Mouse (Mus musculus) CD4-positive helper T cell, adult 2 months (primary cell): ENCODE measurements around the gene Pip5k1b.

ENCODE experiments used
- DNase-seq: peaks from one replicate; pipeline ENCODE4 v3.0.0-alpha.2; 2012; ENCODE audit warnings: low read depth, missing footprints, low spot score

Pip5k1b gene

DNA sequence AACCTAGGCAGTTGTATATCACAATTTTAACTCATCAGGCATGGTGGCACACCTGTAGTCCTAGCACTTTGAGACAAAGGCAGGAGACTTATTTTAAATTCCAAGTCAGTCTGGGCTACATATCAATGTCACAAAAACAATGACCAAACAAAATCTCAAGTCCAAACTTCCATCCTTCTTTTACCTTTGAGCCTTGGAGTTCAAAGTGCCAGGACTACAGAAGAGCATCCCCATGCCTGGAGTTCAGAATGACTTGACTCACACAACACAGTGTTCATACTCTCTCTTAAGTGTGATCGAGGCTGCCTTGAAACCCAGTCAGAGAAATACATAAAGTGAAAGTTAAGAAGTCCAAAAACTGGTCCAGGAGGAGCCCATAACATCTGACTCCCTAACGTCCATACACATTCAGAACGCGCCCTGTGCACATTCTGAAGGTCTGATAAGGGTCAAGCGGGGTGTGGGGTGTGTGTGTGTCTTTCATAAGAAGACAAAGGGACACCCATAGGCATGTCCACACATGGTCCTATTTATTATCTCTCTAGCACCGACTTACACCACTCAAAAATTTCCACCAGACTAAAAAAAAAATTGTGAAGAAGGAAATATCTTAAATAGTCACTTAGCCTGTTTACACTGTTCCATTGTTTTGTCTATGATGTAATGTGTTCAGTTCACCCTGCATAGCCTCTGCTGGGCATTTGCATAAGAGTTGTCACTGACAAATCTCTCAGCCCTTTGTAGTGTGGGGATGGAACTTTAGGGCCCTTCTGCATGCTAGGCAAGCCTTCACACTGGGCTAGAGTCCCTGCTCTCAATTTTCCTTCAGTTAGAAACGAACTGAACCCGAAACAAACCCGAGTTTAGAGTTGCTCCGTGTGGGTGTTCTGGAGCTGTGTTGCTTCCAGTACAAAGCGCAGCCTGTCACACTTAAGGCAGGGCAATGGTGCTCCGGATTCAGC lies 296.0 kb downstream of the Pip5k1b start:
- DNase-seq, result no peak

DNA sequence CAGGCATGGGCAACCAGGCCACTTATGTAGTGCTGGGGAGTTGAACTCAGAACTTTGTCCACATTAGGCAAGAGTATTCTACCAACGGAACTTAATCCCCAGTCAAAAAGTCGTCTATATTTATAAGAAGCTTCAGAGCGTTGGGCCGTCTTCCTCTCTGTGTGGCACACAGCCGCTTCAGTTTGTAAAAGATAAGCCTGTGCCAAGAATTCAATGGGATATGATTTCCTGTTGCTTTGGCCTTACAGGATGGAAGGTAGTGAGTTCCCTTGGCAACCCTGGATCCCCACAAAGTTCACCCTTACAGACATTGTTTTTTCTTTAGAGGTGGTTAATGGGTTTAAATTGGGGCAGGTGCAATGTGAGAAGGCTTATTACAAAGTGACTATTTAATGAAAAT lies 297.3 kb downstream of the Pip5k1b start:
- no peak for DNase-seq

DNA sequence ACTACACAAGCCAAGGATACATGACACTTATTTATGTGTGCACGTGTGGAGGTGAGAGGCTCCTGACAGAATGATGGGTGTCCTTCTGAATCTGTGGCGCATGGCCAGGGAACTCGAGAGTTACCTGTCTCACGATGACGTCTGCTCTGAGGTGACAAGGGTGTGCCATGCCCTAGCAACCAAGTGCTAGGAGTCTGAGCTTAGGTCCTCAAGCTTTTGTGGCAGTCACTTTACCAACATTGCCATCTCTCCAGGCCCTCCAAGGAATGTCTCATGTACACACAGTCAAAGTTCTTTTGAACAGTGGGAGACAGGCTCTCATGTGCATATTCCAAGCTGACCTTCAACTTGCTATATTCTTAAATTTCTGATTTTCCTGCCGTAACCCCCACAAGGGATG lies 297.7 kb downstream of the Pip5k1b start:
- DNase-seq, result no peak

DNA sequence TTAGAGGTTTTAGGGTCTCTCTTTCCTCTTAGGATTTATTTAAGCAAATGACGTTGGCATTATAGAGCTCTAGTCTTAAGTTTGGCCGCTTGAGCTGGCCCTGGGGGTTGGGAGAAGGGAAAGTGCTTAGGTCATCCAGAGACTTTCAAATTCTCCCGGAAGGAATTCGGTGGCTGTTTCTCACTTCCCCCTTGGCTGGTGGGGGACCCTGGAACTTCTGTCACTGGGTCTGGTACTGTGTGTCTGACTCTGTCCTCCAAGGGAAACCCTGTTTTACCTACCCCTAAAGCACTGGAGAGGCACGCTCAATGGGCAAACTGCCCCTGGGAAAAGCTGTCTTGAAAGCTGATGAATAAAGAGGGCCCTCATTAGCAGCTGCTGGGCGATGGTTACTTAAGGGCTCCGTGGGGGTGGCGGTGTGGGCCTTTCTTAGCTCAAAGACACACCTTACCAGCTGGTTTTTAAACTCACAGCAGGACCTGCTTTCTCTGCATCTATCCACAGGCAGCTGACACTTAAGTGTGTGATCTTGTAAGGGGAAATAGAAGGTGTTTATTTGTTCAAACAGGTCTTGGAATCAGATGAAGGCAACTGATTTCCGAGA lies 301.9 kb downstream of the Pip5k1b start:
- DNase-seq, result no peak

DNA sequence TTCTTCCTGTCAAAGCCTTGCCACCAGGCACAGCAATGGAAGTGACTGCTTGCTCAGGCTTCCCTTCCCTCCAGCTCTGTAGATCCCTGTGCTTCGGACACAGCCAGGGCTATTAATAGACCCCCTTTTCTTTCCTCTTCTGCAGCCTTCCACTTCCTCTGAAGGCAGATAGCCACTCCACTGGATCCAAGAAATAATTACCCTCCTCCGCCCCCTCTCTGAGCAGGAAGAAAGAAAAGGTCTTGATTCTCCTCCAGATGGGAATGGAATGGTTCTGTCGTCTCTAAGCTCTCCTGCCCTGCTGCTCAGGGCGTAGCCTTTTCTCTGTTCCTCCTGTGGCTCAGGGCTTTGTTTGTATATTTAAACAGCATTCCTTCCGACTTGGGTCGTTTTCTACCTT lies 303.8 kb downstream of the Pip5k1b start:
- no peak for DNase-seq
